Mouse (Mus musculus) heart, embryonic 15.5 days (tissue): ENCODE data around the gene Fam171a1. TPM values are rescaled to one million over a fixed set of nuclear protein-coding genes. Genes with fewer than 3 reads are reported as not detected.

Experiments used
- ATAC-seq: fragments of 200-750 bp; cut with Nextera tagmentation; replicated peaks from 2 replicates; pipeline ENCODE4 v1.8.0; 2017; ENCODE audit warnings: low read depth, moderate TSS enrichment; ENCODE audit not compliant: insufficient number of reproducible peaks, insufficient read depth, low FRiP score
- H3K27ac ChIP-seq: fragments of 300-500 bp; sonication (generic); 2 replicates; pipeline ENCODE4 v1.5.1; 2015; ENCODE audit warnings: mild to moderate bottlenecking, inconsistent platforms
- H3K27me3 ChIP-seq: fragments of 300-500 bp; sonication (generic); 2 replicates; pipeline ENCODE4 v1.6.1; 2015; ENCODE audit warnings: inconsistent platforms
- H3K36me3 ChIP-seq: fragments of 300-500 bp; sonication (generic); 2 replicates; pipeline ENCODE4 v1.6.1; 2015; ENCODE audit warnings: mild to moderate bottlenecking, inconsistent platforms
- H3K4me1 ChIP-seq: fragments of 300-500 bp; sonication (generic); replicated peaks from 2 replicates; pipeline ENCODE4 v1.6.1; 2015; ENCODE audit warnings: inconsistent platforms
- H3K4me2 ChIP-seq: fragments of 300-500 bp; sonication (generic); 2 replicates; pipeline ENCODE4 v1.6.1; 2015; ENCODE audit warnings: inconsistent platforms, mild to moderate bottlenecking, moderate library complexity
- H3K4me3 ChIP-seq: fragments of 300-500 bp; sonication (generic); 2 replicates; pipeline ENCODE4 v1.5.1; 2015; ENCODE audit warnings: mild to moderate bottlenecking, inconsistent platforms
- H3K9ac ChIP-seq: fragments of 300-500 bp; sonication (generic); 2 replicates; pipeline ENCODE4 v1.6.1; 2015; ENCODE audit warnings: mild to moderate bottlenecking, inconsistent platforms
- H3K9me3 ChIP-seq: fragments of 300-500 bp; sonication (generic); replicated peaks from 2 replicates; pipeline ENCODE4 v1.6.1; 2016; ENCODE audit warnings: inconsistent platforms
- WGBS: fragments of 180-500 bp; shearing (Covaris S2); methylation state at CpG from one replicate; pipeline ENCODE4 v1.1.7; 2015; ENCODE audit warnings: mixed read lengths; 5-methylcytosine and 5-hydroxymethylcytosine counted together
- polyA plus RNA-seq: library from polyadenylated mRNA; unstranded; fragments of >200 nt; fragmentation: Nextera tagmentation; extraction: Ambion mirVana; gene quantifications from 2 replicates; pipeline ENCODE4 v1.2.1, GENCODE M21; 2015

Gene Fam171a1
- polyA plus RNA-seq, 1 experiment from 2014 or later: 21.8 TPM

DNA sequence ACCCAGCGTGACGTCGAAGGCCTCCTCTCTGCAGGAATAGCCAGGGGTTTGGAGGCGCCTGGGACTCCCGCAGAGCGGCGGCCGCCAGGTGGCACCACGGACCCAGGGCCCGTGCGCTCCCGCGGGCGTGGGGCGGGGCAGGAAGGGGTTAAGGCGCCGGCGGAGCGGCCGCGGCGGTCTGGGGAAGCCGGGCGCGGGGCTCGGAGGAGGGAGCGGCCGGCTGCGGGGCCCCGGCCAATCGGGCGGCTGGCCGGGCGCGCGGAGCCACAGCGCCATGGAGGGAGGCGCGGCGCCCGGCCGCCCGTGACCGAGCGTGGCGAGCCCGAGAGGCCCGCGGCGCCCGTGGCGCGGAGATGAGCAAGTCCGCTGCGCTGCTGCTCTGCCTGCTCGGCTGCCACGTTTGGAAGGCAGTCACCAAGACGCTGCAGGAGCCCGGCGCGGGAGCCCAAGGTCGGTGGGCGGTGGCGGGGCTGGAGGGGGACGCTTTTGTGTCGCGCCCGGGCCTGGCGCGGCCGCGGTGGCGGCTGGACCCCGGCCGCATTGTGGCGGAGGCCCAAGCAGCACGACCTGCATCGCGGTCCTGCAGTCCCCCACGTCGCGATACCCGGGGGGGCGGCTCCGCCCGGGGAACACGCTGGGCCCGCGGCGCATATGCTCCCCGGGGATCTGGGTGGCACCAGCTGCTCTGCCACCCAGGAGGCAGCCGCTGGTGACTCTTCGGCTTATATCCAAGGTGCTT is 4.3 kb downstream of the Fam171a1 start:
- Histone ChIP-seq H3K9ac (peak overlapping the region; percentile 89), H3K27me3 (no peaks in the 10 kb centered on the region), H3K4me3 (peak overlapping the region; percentile 94), H3K9me3 (no peaks in the 10 kb centered on the region), H3K27ac (peak overlapping the region; percentile 89), H3K4me2 (peak overlapping the region; percentile 75), H3K4me1 (peaks cover 16% of the 10 kb centered on the region), H3K36me3 (no peaks in the 10 kb centered on the region)
- ATAC-seq: peak; percentile 92
- WGBS: under 1% methylated on average over 91 of the region's 93 CpGs

DNA sequence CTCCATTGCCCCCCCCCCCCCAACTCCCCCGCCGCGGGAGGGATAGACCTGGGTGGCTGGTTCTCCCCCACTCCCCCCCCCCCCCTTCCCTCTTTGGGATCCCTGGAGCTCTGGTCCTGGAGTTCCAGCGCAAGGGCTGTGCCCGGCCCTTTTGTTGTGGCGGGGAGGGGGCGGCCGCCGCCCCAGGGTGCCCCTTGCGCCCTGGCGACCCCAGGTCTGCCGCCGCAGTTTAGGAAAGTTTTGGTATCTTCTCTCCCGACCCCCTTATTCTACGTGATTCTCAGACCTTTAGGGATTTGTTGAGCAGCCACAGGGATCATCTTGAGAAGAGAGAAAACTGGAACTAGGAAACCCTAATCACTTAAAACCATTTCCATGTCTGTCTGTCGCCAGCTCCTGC is 4.9 kb downstream of the Fam171a1 start:
- peak; percentile 56 for ATAC-seq
- Histone ChIP-seq H3K27me3 (no peaks in the 10 kb centered on the region), H3K36me3 (no peaks in the 10 kb centered on the region), H3K4me3 (peak overlapping the region; percentile 94), H3K9ac (peak overlapping the region; percentile 89), H3K4me1 (peaks cover 18% of the 10 kb centered on the region), H3K27ac (peak overlapping the region; percentile 89), H3K9me3 (no peaks in the 10 kb centered on the region), H3K4me2 (peak overlapping the region; percentile 75)
- 2% methylated on average over 14 of the region's 16 CpGs for WGBS

DNA sequence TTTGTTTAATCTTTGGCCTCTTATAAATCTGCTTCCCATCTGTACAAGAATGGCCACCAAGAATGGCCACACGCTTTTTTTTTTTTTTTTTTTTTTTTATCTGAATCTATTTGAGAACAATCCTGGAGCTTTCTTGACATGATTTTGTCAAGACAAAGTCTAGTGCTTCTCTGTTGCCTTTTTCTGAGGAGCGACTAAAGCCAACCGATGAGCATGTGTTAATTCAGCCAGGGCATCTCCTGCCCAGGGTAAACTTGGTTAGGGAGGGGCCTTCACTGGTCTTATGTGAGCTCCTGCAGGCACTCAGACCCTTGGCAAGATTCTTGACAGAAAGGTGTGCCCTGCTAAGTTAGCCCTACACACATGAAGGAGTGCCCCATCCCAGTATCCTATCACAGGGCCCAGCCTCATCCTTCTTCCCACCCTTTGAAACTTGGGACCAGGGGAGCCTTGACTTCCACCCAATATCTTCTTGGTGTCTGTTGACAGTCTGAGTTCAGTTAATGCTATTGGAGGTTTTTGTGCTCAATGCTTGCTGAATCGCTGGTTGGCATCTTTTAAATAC is 5.4 kb downstream of the Fam171a1 start:
- H3K4me2 ChIP-seq: peak overlapping the region; percentile 75
- peak overlapping the region; percentile 94 for H3K4me3 ChIP-seq
- H3K27me3 ChIP-seq: no peaks in the 10 kb centered on the region
- H3K27ac ChIP-seq: peak overlapping the region; percentile 89; the same call in 1 of the 2 replicates
- no peaks in the 10 kb centered on the region for H3K36me3 ChIP-seq
- H3K9ac ChIP-seq: peak overlapping the region; percentile 89
- WGBS: 20% methylated on average over 4 of the region's 4 CpGs
- ATAC-seq: no peak
- H3K4me1 ChIP-seq: peaks cover 18% of the 10 kb centered on the region
- no peaks in the 10 kb centered on the region for H3K9me3 ChIP-seq

DNA sequence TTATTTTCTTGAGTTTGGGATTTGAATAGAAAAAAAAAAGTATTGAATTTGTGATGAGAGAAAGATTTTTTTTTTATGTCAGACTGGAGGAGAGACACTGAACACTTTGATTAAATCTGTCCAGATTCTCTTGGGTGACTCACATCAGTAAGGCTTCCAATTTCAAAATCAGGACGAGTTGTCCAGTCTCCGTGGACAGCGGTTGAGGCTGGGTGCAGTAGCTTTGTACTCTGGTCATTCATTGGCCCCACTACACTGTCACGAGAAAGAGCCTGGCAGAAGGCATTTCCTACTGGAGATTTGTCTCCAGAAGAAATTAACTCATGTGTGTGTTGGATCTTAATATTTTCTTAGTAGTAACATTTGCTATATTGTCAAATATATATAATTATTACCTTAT is 8.5 kb downstream of the Fam171a1 start:
- ATAC-seq: no peak
- no peak overlapping the region for H3K4me2 ChIP-seq
- H3K4me1 ChIP-seq: peaks cover 21% of the 10 kb centered on the region
- H3K36me3 ChIP-seq: no peaks in the 10 kb centered on the region
- no peak overlapping the region for H3K27ac ChIP-seq
- no peaks in the 10 kb centered on the region for H3K27me3 ChIP-seq
- 59% methylated on average over 4 of the region's 4 CpGs for WGBS
- H3K4me3 ChIP-seq: no peak overlapping the region
- H3K9ac ChIP-seq: no peak overlapping the region
- H3K9me3 ChIP-seq: no peaks in the 10 kb centered on the region

DNA sequence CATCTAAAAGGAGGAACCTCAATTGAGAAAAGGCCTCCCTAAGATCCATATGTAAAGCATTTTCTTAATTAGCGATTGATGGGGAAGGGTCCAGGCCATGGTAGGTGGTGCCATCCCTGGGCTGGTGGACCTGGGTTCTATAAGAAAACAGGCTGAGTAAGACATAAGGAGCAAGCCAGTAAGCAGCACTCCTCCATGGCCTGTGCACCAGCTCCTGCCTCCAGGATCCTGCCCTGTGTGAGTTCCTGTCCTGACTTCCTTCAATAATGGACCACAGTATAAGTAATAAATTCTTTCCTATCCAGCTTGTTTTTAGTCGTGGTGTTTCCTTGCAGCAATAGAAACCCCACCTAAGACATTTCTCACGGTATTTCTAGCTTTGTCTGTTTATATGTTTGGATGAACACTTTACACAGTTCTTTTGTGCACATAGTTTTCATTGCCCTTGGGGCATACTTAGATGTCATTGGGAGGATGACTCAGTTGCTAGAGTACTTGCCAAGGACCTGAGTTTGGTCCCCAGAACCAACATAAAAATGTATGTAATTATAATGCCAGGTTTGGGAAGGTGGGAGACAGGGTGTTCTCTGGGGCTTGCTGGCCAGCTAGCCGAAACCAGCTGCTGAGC is 13.3 kb downstream of the Fam171a1 start:
- H3K4me1 ChIP-seq: peaks cover 13% of the 10 kb centered on the region; the same call in 1 of the 2 replicates
- WGBS: 85% methylated on average over 4 of the region's 4 CpGs

DNA sequence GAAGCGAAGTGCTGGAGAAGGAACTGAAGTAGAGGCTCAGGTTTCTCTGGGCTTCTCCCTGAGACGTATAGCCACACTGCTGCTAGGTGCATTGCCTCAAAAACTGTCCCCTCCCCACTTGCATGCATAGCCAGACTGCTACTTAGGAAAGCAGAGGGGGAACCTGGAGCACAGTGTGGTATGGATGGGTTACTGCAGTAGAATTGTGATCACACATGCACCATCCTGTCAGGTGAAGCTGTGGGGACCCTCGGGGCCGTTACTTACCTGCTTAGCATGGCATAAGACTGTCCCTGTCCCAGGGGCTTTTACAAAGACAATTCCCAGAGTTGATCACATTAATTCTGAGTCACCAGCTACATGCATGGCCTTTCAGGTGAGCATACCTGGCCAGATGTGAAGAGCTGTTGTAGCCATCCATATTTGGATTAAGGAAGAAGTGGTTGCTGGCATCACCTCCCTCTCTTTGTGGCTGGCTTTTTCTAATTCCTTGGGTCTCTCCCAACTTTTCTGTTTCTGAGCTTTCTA is 14.4 kb downstream of the Fam171a1 start:
- H3K9ac ChIP-seq: no peak overlapping the region
- no peak overlapping the region for H3K4me2 ChIP-seq
- peaks cover 13% of the 10 kb centered on the region; the same call in 1 of the 2 replicates for H3K4me1 ChIP-seq
- 0 out of 2 replicates have a peak overlapping the region, but pooled peaks have one; percentile 4 for H3K27ac ChIP-seq
- no peaks in the 10 kb centered on the region for H3K9me3 ChIP-seq
- WGBS: 80% methylated on average over 4 of the region's 4 CpGs
- H3K4me3 ChIP-seq: no peak overlapping the region
- ATAC-seq: no peak
- H3K27me3 ChIP-seq: no peaks in the 10 kb centered on the region
- no peaks in the 10 kb centered on the region for H3K36me3 ChIP-seq

More for the DNA sequence above, 13.3 kb downstream of the Fam171a1 start:
- H3K27me3 ChIP-seq: no peaks in the 10 kb centered on the region
- no peak overlapping the region for H3K4me2 ChIP-seq
- H3K36me3 ChIP-seq: no peaks in the 10 kb centered on the region
- no peak for ATAC-seq
- H3K9ac ChIP-seq: no peak overlapping the region
- no peak overlapping the region for H3K4me3 ChIP-seq
- no peaks in the 10 kb centered on the region for H3K9me3 ChIP-seq
- H3K27ac ChIP-seq: no peak overlapping the region

DNA sequence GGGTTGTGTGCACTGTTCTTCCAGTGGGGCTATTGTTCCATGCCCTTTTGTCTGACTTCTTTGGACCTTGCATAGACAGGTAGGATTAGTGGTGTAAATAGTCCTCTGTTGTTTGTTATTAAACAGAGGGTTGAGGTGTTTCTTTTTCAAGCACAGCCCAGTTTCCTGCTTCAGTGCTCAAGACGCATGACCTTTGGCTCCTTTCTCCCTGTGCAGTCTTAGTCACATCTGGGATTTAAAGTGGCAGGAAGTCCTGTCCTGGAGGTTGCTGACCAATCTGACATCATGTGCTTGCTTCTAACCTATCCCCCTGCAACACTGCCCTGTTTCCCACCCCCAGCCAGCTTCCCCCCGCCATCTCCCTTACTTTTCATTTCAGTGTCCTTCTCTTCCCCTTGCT is 14.9 kb downstream of the Fam171a1 start:
- no peak overlapping the region for H3K4me3 ChIP-seq
- no peak overlapping the region for H3K9ac ChIP-seq
- peaks cover 11% of the 10 kb centered on the region for H3K4me1 ChIP-seq
- H3K36me3 ChIP-seq: no peaks in the 10 kb centered on the region
- 57% methylated on average over 2 of the region's 2 CpGs for WGBS
- H3K9me3 ChIP-seq: no peaks in the 10 kb centered on the region
- H3K27ac ChIP-seq: no peak overlapping the region
- no peak for ATAC-seq
- no peak overlapping the region for H3K4me2 ChIP-seq
- no peaks in the 10 kb centered on the region for H3K27me3 ChIP-seq

DNA sequence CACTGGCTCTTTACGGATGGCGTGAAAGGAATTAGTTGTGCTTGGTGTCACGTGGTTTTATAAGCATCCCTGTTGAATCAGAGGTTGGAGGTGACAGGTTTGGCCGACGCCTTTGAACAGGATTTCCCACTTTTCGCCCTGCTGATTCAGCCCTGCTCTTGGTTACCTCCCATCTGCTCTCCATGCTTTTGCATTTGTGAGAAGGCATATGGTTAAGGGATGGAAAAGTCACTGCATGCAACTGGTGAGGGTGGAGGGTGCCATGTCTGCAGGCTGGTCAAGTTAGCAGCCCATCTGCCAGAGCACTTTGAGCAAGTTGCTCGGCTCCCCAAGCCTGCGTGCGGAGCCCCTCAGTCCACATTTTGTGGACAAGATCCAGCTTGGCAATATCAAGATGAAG is 18.4 kb downstream of the Fam171a1 start:
- 79% methylated on average over 9 of the region's 9 CpGs for WGBS
- Histone ChIP-seq H3K27me3 (no peaks in the 10 kb centered on the region), H3K4me2 (no peak overlapping the region), H3K9ac (no peak overlapping the region), H3K36me3 (no peaks in the 10 kb centered on the region), H3K4me1 (peaks cover 27% of the 10 kb centered on the region), H3K27ac (no peak overlapping the region), H3K9me3 (no peaks in the 10 kb centered on the region), H3K4me3 (no peak overlapping the region)
- no peak for ATAC-seq

DNA sequence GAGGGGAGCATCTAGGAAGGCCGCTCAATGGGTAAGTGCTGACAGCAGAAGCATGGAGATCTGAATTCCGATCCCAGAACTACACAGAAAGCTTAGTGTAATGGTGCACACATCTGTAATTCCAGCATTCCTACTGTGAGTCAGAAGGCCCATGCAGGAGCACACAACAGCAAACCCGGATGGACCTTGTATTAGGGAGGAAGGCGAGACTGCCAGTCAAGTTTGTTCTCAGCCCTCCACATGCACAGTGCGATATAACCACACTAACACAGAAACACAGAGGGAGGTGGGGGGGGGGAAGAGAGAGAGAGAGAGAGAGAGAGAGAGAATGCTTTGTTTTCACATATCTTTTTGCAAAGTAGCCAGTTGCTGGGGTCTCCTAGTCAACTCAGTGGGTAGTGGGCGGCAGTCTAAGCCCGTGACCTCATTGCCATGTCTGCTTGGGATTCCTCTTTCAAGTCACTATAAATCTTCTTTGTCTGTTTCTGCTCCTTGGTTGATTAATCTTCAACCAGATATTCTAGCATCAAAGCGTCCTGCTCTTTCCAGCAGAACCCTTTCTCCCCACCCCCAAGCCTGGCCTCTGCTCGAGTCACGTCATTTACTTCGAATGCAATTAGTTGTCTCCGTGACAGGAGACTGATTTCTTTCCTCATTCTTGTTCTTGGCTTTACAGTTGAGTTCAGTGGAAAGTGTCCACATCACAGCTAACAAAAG is 20.7 kb downstream of the Fam171a1 start:
- ATAC-seq: no peak
- 46% methylated on average over 12 of the region's 12 CpGs for WGBS
- H3K36me3 ChIP-seq: no peaks in the 10 kb centered on the region

DNA sequence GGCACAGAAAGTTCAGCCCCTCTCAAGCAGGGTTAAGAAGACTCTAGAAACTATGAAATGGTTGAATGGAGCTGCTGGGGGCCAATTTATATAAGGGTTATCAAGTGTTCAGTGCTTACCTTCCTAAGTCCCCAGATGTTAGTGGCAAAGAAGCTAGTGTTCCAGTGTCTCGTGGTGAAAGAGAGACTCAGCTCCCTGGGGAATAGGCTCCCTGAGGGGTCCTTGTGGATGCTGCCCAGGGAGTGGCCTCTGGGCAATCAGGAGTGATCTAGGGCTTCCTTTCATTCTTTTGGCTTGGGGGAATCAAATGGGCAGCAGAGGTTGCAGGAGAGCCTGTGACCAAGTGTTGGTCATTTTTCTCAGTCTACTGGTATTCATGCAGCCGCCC is 21.3 kb downstream of the Fam171a1 start:
- H3K36me3 ChIP-seq: no peaks in the 10 kb centered on the region
- ATAC-seq: no peak
- H3K4me1 ChIP-seq: peaks cover 42% of the 10 kb centered on the region
- no peak overlapping the region for H3K9ac ChIP-seq
- no peaks in the 10 kb centered on the region for H3K9me3 ChIP-seq
- 63% methylated on average over 2 of the region's 2 CpGs for WGBS
- no peaks in the 10 kb centered on the region for H3K27me3 ChIP-seq
- H3K4me3 ChIP-seq: no peak overlapping the region
- no peak overlapping the region for H3K27ac ChIP-seq
- no peak overlapping the region for H3K4me2 ChIP-seq

More for the DNA sequence above, 20.7 kb downstream of the Fam171a1 start:
- peaks cover 39% of the 10 kb centered on the region for H3K4me1 ChIP-seq
- no peak overlapping the region for H3K9ac ChIP-seq
- H3K27me3 ChIP-seq: no peaks in the 10 kb centered on the region
- H3K27ac ChIP-seq: peak overlapping the region; percentile 33; the same call in 1 of the 2 replicates
- H3K9me3 ChIP-seq: no peaks in the 10 kb centered on the region
- H3K4me2 ChIP-seq: no peak overlapping the region
- H3K4me3 ChIP-seq: no peak overlapping the region

DNA sequence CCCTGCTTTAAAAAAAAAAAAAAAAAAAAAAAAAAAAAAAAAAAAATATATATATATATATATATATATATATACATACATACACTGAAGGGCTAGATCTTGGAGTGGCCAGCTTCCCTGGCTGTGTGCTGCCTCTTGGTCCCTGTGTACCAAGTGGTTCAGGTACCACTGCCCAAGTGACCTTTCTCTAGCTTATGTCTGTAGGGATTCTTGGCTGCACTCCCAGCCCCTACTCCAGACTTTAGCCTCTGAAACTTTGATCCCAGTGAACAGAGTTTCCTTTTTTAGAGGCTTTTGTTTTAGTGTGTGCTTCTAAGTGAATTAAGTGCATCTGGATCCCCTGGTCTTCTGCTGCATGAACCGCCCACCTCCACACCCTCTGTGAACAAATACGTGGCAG is 24.3 kb downstream of the Fam171a1 start:
- Histone ChIP-seq H3K27ac (peak overlapping the region; percentile 38), H3K4me1 (peaks cover 49% of the 10 kb centered on the region)
- 22% methylated on average over 2 of the region's 2 CpGs for WGBS

More for the DNA sequence above, 24.3 kb downstream of the Fam171a1 start:
- Histone ChIP-seq H3K27me3 (no peaks in the 10 kb centered on the region), H3K4me3 (no peak overlapping the region), H3K9me3 (no peaks in the 10 kb centered on the region), H3K4me2 (no peak overlapping the region), H3K9ac (no peak overlapping the region), H3K36me3 (no peaks in the 10 kb centered on the region)
- ATAC-seq: no peak
